In the genomic region with DNA sequence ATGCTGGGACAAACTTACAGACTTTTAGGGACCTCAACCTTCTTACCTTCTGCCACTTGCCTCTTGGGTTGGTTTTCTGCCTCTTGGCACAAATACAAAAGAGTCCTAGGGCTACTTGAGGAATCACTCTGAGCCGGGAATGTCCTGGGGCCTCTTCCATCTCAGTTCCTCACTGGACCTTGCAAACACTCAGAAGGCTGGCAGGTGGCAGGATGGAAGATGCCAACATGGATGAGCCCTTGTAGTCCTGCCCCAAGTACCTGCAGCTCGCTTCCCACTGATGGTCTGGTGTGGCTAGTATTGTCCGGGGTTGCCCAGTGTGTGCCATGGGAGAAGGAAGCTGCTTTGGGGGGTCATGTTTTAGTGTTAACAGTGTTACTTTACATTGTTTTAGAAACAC, we compare ENCODE assay signal across 18 mouse cellular contexts.
DNase-seq lines count a peak whose midpoint lies in the region; TF ChIP-seq lines count a peak whose summit lies in the region.
"Had no signal": no experiment of that assay in that cellular context is flagged by ENCODE, and none has a peak within 500 bp of the region (broad histone marks: within the 10 kb centered on the region; RNA-seq: fewer than 3 reads in every experiment).

No protein-coding gene starts in this region.

- H3K27ac ChIP-seq in kidney, adult 2 months (ENCODE audit: insufficient read depth, low read depth, low read length), result no peak overlapping the region
- H3K27ac ChIP-seq: embryonic facial prominence, embryonic 13.5 days; embryonic facial prominence, embryonic 15.5 days; forebrain, embryonic 10.5 days; forebrain, embryonic 12.5 days; gastrocnemius, adult 2 months had no signal

- H3K36me3 ChIP-seq in kidney, adult 2 months (ENCODE audit: control insufficient read depth, insufficient read depth, low read length), result no peaks in the 10 kb centered on the region
- H3K36me3 ChIP-seq: embryonic facial prominence, embryonic 13.5 days; embryonic facial prominence, embryonic 15.5 days; forebrain, embryonic 10.5 days; forebrain, embryonic 12.5 days had no signal

- TF ChIP-seq POLR2A in kidney, adult 2 months (IDR thresholded peaks at IDR 0.05; ENCODE audit: low read depth, low read length), result no peak

- WGBS in kidney, adult 2 months, result 94% methylated on average over 3 of the region's 3 CpGs

- intact Hi-C loops in left cerebral cortex, postnatal 14 days (cut with DNase I), result no loop called here

- peak; percentile 32 to 45 for DNase-seq in cerebellum, adult 18-20 months
- DNase-seq in cerebellum, postnatal 4 days (ENCODE audit: low spot score in 2 of 2), result no peak
- DNase-seq in brain, adult 2 months (ENCODE audit: low read depth, low spot score), result peak; percentile 44
- DNase-seq in cerebellum, adult 9-10 months, result peak; percentile 54
- peak; percentile 46 to 47 for DNase-seq in cerebellum, postnatal 25 days
- DNase-seq in left cerebral cortex, postnatal 14 days (ENCODE audit: low spot score in 2 of 2), result no peak
- no peak for DNase-seq in spleen, adult 12 weeks (ENCODE audit: low spot score)
- DNase-seq in kidney, adult 2 months, result no peak
- DNase-seq: adrenal gland, adult 8-10 months; adrenal gland, postnatal 14 days; adrenal gland, postnatal 36 days; embryo, embryonic 11 days; gastrocnemius, adult 2 months had no signal

- H3K4me3 ChIP-seq in kidney, adult 2 months (ENCODE audit: insufficient read depth, low read depth, low read length), result no peak overlapping the region
- H3K4me3 ChIP-seq: embryonic facial prominence, embryonic 13.5 days; embryonic facial prominence, embryonic 15.5 days; erythroblast, embryonic 14.5 days; forebrain, embryonic 10.5 days; forebrain, embryonic 12.5 days; gastrocnemius, adult 2 months had no signal

- TF ChIP-seq CTCF in kidney, adult 2 months (conservative IDR thresholded peaks at IDR 0.05; ENCODE audit: insufficient read depth, insufficient read length, low read depth, low read length), result no peak

- no peaks in the 10 kb centered on the region for H3K27me3 ChIP-seq in kidney, adult 2 months (replicated peaks; ENCODE audit: control insufficient read depth, insufficient read depth, low read length)
- H3K27me3 ChIP-seq: embryonic facial prominence, embryonic 13.5 days; forebrain, embryonic 12.5 days had no signal

- H3K4me1 ChIP-seq in kidney, adult 2 months (ENCODE audit: control insufficient read depth, insufficient read depth, low read length), result no peaks in the 10 kb centered on the region
- H3K4me1 ChIP-seq: embryonic facial prominence, embryonic 15.5 days; forebrain, embryonic 10.5 days; forebrain, embryonic 12.5 days had no signal

Comparison
In these comparisons a context has a peak if more than half of its experiments do, and no peak if none do; other contexts are left out.
1. DNase-seq: peak in cerebellum, adult 18-20 months (2 of 2), brain, adult 2 months (single experiment), cerebellum, adult 9-10 months (single experiment) and cerebellum, postnatal 25 days (2 of 2); none in cerebellum, postnatal 4 days (0 of 2), left cerebral cortex, postnatal 14 days (0 of 2), spleen, adult 12 weeks (single experiment) and kidney, adult 2 months (single experiment).